Mouse (Mus musculus) right cerebral cortex, postnatal 25 days (tissue): ENCODE data around the gene Crocc.

Experiments used
- DNase-seq: peaks from one replicate; pipeline ENCODE4 v3.0.0; 2022

The Crocc gene

GRCm38 (mm10) chr4:141066709-141067515, 6.6 kb upstream of the Crocc start:
- DNase-seq, result no peak

- DNase-seq, result peak; percentile 75
Observed at GRCm38 (mm10) chr4:141065123-141065522, 4.8 kb upstream of the Crocc start.

- DNase-seq, result no peak
Observed at GRCm38 (mm10) chr4:141064104-141064659, 3.8 kb upstream of the Crocc start.

GRCm38 (mm10) chr4:141059616-141060425, 529 bp downstream of the Crocc start:
- DNase-seq, result no peak

GRCm38 (mm10) chr4:141058835-141059234, 1.5 kb downstream of the Crocc start:
- DNase-seq, result no peak

- DNase-seq, result no peak
Observed at GRCm38 (mm10) chr4:141056970-141057369, 3.4 kb downstream of the Crocc start.

- peak; percentile 83 for DNase-seq
Observed at GRCm38 (mm10) chr4:141053568-141054161, 6.7 kb downstream of the Crocc start.

GRCm38 (mm10) chr4:141053138-141053537, 7.2 kb downstream of the Crocc start:
- DNase-seq, result no peak

- no peak for DNase-seq
Observed at GRCm38 (mm10) chr4:141052442-141052841, 7.9 kb downstream of the Crocc start.

- DNase-seq, result peak; percentile 30
Observed at GRCm38 (mm10) chr4:141049476-141049835, 10.9 kb downstream of the Crocc start.

GRCm38 (mm10) chr4:141048810-141049475, 11.4 kb downstream of the Crocc start:
- DNase-seq, result peak; percentile 31

- peak; percentile 40 for DNase-seq
Observed at GRCm38 (mm10) chr4:141044816-141045215, 15.5 kb downstream of the Crocc start.

- no peak for DNase-seq
Observed at GRCm38 (mm10) chr4:141041117-141041516, 19.2 kb downstream of the Crocc start.

- no peak for DNase-seq
Observed at GRCm38 (mm10) chr4:141033606-141034549, 26.5 kb downstream of the Crocc start.

GRCm38 (mm10) chr4:141031733-141032132, 28.6 kb downstream of the Crocc start:
- DNase-seq, result peak; percentile 77

GRCm38 (mm10) chr4:141030541-141031206, 29.7 kb downstream of the Crocc start:
- DNase-seq, result no peak

GRCm38 (mm10) chr4:141024992-141025391, 35.4 kb downstream of the Crocc start:
- DNase-seq, result no peak

- DNase-seq, result no peak
Observed at GRCm38 (mm10) chr4:141024052-141024451, 36.3 kb downstream of the Crocc start.

GRCm38 (mm10) chr4:141021614-141021929, 38.8 kb downstream of the Crocc start:
- DNase-seq, result no peak

GRCm38 (mm10) chr4:141020811-141021613, 39.3 kb downstream of the Crocc start:
- DNase-seq, result no peak
